Mouse (Mus musculus): ENCODE results near the gene Polr1d.

Polr1d gene

DNA sequence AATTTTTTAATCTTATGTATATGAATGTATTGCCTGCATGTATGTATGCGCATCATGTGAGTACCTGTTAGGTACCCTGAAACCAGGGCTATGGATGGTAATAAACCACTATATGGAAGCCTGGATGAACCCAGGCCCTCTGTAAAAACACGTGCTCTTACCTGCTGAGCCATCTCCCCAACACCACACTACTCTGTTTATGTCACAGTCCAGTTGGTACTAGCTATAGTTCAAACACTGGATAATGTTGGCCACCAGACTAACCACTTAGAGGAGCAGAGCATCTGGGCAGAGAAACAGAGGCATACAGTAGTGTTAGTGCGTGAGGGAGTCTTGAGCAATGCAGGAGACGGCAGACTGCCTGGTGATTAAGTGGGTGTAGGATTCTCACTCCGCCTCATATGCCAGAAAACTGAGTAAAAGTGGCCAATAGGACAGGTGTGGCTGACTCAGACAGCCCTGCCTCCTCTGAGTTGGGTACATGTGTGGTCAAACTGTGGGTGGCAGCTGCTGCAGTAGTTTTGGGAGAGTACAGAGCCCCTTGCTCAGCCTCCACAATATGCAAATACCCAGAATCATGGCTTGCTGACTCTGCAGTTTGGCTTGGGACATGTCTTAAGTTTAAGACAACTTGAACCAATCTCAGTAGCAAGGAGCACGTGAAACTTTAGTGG is 21.1 kb upstream of the Polr1d start:
- peak; percentile 64 for DNase-seq (ENCODE audit: low read depth, low spot score)

DNA sequence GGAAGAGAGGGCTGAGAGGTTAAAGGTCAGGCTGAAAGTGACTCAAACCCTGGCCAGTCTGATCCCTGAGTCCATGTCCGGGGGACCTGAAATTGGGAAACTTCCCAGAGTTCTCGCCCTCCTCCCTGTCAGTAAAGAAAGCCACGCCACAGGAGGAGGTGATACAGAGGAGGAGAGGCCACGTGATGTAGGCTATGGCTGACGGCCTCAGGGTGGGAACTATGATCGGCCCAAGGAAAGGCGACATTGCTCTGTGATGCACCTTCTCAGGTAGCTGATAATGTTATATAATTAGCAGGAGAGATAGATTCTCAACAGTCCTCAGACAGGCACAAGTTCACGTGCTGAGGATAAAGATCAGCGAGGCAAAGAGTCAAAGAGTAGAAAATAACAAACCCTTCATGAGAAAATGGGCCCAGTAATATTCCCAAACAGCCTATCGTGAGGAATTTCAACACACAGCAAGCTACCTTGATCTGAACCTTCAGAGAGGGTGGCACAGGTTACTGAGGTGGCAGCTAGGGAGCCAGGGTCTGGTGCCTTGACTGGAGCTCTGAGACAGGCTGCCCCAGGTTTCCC is 20.0 kb upstream of the Polr1d start:
- no peak for DNase-seq (ENCODE audit: low read depth, low spot score)

DNA sequence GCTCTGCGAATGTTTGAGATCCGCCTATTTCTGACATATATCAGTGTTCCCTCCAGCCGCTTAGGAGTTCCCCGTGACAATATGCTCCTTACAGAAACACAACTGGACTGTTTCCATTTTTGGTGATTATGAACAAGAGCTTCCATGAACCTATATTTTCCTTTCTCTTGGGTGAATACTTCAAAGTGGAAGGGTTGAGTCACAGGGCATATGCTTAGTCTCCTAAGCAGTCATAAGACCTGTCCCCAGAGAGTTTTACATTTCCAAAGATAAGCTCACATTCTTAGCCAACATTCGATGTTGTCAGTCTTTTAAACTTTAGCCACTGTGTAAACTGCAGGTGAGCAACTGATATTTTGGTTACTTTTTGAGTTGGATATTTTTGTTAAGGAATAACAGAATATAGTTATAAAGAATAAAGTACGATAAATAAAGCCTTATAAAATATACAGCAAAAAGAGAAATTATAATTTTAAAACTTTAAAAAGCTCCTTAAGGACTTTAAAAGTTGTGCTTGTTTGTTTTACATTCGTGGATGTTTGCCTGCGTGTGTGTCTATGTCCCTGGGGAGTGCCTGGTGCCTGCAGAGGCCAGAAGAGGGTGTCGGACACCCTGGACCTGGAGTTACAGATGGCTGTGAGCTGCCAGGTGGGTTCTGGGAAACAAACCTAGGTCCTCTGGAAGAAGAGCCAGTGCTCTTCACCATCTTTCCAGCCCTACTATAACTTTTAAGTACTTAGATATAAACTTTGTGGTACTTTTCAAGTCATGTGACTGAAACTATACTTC is 19.0 kb upstream of the Polr1d start:
- peak; percentile 35 for DNase-seq (ENCODE audit: low read depth, low spot score)

DNA sequence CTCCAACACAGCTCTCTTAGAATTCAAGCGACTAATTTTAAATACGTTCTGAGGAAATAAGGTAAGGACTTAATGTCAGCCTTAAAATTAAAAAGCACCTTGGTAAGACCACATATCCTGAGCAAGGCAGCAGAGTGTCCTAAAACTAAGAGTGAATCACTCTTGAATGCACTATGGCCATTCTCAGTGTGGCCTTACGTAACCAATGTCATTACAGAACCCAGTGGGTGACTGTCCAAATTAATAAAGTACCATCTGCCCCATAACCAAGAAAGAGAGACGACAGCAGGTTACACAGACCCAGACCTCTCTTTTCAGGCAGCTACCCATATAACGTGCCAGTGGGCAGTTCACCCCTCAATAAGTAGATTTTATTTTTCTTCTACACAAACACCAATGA is 18.2 kb upstream of the Polr1d start:
- no peak for DNase-seq (ENCODE audit: low read depth, low spot score)

DNA sequence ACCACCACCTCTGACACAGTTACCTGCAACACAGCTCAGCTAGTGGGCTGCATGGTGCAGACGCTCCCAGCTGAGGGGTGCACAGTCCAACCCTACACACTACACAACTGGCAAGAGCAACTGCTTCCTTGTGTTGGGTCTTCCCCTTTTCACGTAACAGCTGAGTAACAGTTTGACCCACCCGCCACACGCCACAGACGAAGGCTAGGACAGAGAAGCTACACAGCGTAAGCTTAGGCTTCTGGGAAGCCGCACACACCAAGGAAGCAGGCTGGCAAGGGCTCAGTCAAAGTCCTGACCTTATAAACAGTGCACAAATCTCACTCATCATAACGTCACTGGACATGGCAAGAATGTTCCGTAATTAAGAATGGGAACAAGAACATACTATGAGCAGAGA is 17.5 kb upstream of the Polr1d start:
- no peak for DNase-seq (ENCODE audit: low read depth, low spot score)

DNA sequence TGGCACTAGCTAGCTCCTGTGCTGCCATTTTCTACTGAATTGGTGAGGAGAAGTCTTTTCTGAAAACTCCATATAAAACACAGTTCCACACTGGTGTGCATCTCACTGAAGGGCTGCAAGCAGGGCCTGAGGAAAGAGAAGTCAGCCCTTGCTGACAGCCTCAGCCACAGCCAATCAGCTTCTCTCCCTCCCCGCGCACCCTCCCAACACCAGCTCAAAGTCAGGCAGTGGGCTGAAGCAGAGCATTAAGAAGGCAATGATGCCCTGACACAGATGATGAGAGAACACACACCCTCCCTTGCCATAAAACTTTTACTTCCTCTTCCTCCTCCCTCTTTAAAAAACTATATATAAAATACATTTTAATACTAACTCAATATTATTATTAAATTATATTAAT is 16.8 kb upstream of the Polr1d start:
- DNase-seq (ENCODE audit: low read depth, low spot score): peak; percentile 44

DNA sequence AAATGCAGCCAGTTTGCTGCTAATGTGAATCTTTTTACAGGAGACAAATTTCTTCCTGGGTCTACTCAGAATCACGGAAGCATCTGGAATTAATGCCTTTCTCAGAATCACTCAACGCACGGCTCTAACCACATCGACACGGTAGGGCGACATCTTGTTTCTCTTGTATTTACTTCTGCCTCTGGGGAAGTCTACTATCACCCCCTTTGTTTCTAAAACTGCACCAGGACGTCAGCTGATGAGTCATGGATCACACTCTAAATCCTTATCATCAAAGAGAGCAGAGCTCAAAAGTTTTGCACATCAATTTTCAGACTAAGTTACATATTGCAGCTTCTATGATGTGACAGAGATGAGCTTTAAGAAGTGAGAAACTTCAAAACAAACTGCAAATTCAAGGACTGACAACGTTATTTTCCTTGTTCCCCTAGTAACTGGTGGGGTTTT is 13.6 kb upstream of the Polr1d start:
- peak; percentile 85 for DNase-seq (ENCODE audit: low read depth, low spot score)

DNA sequence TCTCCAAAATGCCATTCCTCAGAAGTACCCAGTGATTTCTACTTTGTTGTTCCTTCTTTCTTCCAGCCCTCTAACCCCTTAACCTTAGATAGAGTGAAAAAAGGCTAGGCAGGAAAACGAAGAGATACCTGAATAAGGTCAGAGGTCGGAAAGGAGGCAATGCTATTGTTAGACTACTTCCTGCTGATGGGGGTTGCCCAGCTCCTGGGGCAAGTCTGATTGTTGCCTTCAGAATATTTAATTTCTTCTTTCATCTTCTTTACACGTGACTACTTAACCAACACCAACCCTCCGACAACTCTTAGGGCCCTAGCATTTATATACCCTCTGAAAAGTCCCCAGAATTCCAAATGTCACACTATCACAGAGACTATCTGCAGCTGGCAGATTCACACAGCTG is 10.7 kb upstream of the Polr1d start:
- DNase-seq (ENCODE audit: low read depth, low spot score): peak; percentile 69

DNA sequence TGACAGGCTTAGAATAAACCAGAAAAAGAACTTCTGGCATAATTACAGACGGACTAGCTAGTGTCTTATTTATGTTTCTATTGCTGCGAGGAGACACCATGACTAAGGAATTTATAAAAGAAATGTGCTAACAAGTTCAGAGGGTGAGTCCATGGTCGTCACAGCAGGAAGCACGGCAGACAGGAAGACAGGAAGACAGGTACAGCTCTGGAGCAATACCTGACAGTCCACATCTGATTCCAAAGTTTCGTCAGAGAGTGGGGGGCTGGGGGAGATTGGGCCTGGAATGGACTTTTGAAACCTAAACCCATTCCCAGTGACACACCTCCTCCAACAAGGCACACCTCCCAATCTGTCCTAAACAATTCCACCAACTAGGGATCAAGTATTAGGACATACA is 9.9 kb upstream of the Polr1d start:
- peak; percentile 39 for DNase-seq (ENCODE audit: low read depth, low spot score)

DNA sequence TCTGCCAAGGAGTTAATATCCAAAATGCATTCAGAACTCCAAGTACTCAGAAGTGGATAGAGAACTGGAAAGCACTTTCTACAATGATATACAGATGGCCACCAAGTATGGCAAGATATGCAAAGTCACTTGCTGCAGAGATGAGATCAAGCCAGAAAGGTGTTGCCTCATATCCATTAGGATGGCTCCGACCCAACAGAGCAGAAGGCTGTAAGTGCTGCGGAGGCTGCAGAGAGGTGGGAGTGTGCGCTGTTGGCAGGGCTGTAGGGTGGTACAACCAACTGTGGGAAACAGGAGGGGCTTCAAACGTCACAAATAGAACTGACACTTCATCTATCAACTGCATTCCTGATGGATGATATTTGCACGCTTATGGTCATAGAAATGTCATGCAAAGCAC is 8.0 kb upstream of the Polr1d start:
- no peak for DNase-seq (ENCODE audit: low read depth, low spot score)

DNA sequence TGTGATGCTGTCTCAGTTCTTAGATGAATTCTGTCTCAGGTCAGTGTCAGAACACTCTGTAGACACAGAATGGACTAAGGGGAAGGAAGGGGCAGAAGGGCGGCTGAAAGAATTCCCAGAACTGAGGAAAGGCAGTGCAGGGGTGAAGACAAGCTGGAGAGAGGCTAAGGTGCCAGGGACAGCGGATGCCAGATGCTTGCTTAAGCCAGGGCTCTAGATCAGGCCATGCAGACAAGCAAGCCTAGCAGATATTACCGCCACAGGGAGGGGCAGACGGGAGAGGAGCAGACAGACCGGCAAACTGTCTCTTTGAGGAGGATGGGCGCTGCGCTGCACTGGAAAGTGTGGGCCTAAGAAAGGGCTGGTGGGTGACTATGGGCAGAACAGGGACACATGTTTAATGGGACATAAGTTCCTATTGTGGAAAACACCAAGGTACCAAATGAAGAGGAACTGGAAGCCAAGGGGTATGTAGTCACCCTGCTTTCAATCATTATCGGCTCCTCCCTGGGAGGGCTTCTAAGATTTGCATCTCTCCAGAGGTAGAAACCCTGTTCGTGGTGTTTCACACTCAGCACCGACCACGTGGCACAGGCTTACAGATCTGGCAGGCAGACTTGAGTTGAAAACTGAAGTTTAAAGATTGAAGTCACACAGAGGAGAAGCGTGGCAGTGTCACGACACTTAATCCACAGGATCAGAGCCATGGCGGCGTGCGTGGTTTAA is 5.9 kb upstream of the Polr1d start:
- DNase-seq (ENCODE audit: low read depth, low spot score): peak; percentile 50

DNA sequence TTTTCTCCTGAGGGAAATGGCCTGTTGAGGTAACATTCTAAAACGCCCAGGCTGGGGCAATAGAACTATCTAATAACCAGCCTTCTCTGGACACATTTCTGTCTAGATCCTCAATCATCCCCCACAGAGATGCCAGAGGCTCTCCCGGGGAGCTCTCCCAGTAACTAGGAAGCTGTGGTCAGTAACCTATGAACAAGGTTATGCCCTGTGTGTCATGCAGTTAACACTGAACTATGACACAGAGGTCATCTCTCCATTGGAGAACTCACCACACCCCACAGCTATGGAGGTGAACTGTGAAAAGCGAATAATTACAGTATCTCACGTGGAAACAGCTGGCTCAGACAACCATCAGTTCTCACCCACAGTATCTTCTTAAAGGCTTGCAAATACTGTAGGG is 5.0 kb upstream of the Polr1d start:
- DNase-seq (ENCODE audit: low read depth, low spot score): no peak

DNA sequence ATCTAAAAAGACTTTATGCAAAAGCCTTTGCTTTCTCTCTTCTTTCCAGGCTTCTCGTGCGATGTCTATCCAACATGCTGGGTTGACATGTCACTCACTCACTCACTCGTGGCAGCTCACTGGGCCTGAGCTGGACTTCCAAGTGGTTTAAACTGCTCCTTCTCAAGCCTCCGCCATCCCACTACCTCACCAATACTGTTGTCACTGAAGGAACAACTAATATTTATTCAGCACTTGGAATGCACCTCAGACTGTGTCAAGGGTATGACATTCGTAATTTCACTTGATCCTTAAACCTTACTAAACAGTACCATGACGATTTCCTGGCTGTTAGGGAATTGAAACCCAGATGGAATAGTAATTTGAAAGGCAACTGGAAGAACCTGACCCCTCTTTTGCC is 3.0 kb upstream of the Polr1d start:
- no peak for DNase-seq (ENCODE audit: low read depth, low spot score)

DNA sequence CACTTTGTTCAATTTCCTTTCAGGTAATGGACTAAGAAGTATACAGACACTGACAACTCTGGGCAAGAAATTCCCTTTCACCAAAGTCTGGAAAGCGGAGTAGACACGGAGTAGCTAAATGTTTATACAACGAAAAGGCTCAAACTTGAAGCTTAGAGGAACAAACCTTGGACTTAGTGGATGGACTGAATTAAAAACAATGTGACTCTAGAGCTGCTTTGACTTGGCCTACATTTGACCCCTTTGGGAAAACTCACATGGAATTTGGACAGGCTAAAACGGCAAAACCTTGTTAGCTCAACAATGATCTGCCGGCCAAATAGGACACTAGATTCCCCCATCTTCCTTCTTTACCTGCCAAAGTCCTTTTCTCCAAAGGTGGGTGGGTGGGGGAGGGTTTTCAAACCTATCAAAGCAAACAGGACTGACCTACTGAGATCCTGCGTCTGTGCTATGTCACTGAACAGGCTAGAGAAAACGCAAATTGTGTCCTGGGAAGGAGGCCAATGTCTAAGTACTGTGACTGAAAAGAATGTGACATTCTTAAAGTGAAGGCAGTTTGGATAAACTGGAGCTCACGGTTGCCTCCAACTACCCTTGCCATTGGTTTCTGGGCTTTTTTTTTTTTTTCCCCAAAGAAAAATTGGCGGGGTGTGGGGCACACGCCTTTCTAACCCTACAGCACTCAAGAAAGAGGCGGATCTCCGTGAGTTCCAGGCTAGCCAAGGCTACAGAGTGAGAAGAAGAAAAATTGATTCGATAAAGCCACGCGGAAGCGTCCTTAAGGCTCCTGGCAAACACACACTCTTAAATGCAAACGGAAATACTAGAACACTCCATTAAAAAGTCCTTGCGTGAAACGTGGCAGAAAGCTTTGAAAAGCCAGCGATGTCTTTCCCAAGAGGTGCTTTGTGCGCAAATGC is 1.5 kb upstream of the Polr1d start:
- DNase-seq (ENCODE audit: low read depth, low spot score): peak; percentile 31

DNA sequence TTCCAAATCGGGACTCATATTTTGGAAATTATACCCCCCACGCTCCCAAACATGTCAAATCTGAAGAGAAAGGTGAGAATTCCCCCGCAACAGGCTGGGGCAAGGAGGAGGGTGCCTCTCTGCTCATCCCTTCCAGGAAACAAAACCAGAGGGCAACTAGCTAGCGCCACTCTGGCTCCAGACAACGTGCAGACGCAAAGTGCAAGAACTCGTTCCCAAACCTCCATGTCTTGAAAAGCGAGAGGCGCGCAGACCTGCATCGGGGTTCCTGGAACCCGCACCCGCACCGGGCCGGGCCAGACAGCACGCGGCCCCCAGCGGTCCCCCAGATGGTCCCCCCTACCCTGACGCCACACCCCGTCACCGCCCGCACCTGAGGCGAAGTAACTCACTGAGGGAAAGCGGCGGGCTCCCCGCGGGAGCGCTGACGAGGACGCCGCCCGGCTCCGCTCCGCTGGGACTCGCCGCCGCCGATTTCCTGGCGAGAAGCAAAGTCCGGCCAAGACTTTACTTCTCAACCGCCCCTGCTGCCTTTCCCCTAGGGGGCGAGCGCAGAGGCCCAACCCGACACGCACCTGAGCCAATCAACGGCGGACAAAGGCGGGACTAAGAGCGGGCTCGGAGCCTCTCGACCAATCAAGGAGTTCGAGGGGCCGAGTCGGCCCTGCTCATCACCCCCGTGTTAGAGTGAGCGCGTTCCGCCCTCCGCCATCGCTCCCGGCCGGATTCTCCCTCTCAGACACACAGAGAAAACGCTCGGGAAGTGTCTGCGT is 638 bp upstream of the Polr1d start, which contains the start of gene Lnx2:
Gene Lnx2, minus strand, starts transcription at position 561 of the 773 bp plus-strand sequence.
- DNase-seq (ENCODE audit: low read depth, low spot score): peak; percentile 98

DNA sequence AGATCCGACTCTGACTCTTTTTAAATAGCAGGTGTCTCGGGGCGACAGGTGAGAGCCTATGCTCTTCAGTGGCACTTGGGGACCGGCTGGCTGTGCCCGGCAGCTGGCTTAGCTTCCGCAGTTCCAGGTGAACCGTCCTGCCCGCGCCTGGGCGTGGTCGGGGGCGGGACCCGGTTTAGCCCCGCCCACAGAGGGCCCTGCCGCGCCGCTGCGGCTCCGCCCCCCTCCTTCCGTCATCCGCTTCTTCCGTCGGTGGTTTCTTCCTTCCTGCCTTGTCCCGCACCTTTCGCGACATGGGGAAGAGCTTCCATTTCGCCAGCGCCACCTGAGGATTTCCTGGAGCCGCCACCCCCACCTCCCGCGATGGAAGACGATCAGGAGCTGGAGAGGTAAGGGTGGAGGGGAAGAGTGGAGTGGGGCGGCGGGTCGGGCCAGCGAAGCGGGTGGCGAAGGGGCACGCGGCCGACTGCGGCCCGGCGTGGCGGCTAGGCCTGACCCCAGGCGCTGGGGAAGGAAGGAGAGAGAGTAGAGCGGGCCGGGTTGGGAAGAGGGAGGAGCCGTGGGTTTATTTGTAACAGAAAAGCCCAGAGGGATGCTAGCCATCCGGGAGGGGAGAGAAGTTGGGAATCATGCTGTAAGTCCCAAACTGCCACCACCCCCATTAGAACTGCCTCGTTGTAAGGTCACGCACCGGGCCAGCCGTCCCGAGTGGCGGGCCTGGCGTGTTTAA is 620 bp downstream of the Polr1d start:
- DNase-seq (ENCODE audit: low read depth, low spot score): peak; percentile 97

DNA sequence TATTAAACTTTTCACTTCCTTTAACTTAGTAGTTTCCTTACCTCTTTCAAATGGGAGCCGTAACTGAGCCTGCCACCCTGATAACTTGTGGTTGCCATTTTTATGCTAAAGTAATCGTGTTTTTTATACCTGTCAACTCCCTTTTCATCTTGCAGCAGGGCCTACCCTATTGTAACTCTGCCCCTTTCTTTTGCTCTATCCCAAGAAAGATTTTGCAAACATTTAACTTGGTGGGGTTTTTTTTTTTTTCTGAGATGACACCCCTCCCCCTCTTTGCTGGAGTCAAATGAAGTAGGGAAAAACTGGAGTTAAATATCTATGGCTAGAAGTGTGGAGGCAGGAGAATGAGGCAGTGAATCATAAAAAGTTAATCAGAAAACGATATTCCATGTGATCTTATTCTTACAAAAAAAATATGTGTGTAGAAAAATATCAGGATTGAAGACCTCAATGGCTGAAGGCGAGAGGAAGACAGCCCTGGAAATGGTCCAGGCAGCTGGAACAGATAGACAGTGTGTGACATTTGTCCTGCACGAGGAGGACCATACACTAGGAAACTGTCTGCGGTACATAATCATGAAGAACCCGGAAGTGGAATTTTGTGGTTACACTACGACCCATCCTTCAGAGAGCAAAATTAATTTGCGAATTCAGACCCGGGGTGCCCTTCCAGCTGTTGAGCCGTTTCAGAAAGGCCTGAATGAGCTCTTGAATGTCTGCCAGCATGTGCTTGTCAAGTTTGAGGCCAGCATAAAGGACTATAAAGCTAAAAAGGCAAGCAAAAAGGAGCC is 1.5 kb downstream of the Polr1d start:
- DNase-seq (ENCODE audit: low read depth, low spot score): no peak

DNA sequence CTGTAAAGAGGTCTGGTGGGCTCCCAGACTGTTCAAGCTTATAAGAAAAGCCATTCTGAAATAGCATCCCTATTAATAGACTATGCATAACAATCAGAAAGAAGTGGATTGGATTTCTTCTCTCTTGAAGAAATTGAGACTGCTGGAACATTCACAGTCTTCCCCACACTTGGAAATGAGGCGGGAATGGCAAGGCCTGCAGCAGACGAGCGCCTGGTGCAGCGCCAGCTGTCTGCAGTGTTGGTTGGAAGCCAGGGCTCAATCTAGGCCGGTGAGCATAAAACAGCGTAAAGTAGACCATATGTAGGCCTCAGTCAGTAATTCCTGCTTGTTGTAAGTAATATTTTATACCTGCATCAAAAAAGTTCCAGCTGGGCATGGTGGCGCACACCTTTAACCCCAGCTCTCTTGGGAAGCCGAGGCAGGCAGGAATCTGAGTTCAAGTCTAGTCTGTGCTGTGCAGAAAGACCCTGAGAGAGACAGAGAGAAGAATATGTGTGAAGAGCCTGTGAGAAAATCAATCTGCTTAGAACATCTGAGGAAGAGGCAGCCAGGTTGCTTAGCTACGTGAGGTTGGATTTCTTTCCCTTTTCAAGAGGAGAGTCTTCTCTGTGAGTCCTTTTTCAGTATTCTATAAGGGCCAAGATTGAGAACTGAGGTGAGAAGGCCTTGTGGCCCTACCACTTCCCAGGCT is 8.5 kb downstream of the Polr1d start:
- DNase-seq (ENCODE audit: low read depth, low spot score): no peak
